Mouse (Mus musculus): ENCODE measurements at regions not wholly inside any gene's neighbourhood (a gene's known extent, or its start where the extent isn't known, plus 50 kb on each side); places are given as distances from the start of the nearest gene placed in this dataset.
A peak's percentile ranks its signal among the peaks of the same experiment; 100 is the strongest.

DNA sequence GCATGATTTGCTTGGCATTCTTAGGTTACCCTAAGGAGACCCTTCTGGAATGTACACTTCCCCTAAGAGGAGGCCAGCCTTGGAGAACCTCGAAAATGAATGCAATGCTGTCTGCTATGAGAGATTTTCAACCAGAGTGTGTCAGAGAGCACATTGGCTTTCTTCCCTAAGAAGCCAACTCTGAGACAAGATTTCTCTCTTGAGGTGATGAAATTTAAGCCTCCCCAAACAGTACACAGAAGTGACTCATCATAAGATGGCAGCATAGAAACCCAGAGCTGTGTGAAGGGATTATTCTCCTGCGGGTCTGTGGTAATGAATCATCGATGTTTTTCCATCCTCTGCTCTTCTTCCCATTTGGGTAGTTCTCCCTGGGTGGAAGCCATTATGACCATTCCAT lies 106.2 kb upstream of the Bank1 start:
- ATAC-seq (ENCODE audit: low read depth): no peak
- Histone ChIP-seq H3K4me1 (ENCODE audit: control insufficient read depth, low read depth, low read length) (no peaks in the 10 kb centered on the region), H3K4me3 (ENCODE audit: low read depth, low read length) (no peak overlapping the region), H3K9me3 (replicated peaks; ENCODE audit: control insufficient read depth, low read length) (no peaks in the 10 kb centered on the region), H3K4me2 (ENCODE audit: low read depth, low read length) (no peak overlapping the region), H3K27me3 (ENCODE audit: control insufficient read depth, insufficient read depth, low read depth, low read length) (no peaks in the 10 kb centered on the region), H3K36me3 (ENCODE audit: control insufficient read depth, insufficient read depth) (no peaks in the 10 kb centered on the region), H3K9ac (ENCODE audit: low read depth, low read length) (no peak overlapping the region), H3K27ac (ENCODE audit: low read length) (no peak overlapping the region)
- WGBS (ENCODE audit: insufficient replicate concordance): 65% methylated on average over 3 of the region's 3 CpGs

DNA sequence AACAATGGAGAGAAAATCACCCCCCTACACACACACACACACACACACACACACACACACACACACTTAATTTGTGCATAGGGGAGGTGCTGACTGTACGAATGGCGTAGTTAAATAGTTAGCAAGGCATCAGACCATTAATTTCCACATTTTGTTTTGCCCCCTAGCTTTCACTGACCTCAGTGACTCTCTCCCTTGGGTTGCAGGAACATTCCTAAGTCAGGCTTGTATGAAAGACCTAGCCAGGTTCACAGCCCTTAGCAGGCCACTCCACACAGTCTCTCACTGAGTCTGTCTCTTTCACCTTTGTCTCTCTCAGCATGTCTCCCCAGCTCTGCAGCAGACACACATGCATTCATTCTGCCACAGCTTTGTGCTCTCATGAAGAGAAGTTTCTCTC lies 101.6 kb upstream of the Bank1 start:
- WGBS (ENCODE audit: insufficient replicate concordance): 61% methylated on average over 2 of the region's 2 CpGs
- Histone ChIP-seq H3K4me3 (ENCODE audit: low read depth, low read length) (no peak overlapping the region), H3K9me3 (replicated peaks; ENCODE audit: control insufficient read depth, low read length) (no peaks in the 10 kb centered on the region), H3K36me3 (ENCODE audit: control insufficient read depth, insufficient read depth) (no peaks in the 10 kb centered on the region), H3K27ac (ENCODE audit: low read length) (no peak overlapping the region), H3K4me2 (ENCODE audit: low read depth, low read length) (no peak overlapping the region), H3K9ac (ENCODE audit: low read depth, low read length) (no peak overlapping the region), H3K4me1 (ENCODE audit: control insufficient read depth, low read depth, low read length) (no peaks in the 10 kb centered on the region), H3K27me3 (ENCODE audit: control insufficient read depth, insufficient read depth, low read depth, low read length) (no peaks in the 10 kb centered on the region)
- ATAC-seq (ENCODE audit: low read depth): no peak

- 16% methylated on average over 8 of the region's 8 CpGs for WGBS (ENCODE audit: insufficient replicate concordance)
Measured at GRCm38 (mm10) chr3:136426539-136427194, 100.8 kb upstream of the Bank1 start.

GRCm38 (mm10) chr3:136421969-136422614 lies 96.2 kb upstream of the Bank1 start:
- Histone ChIP-seq H3K27me3 (ENCODE audit: control insufficient read depth, insufficient read depth, low read depth, low read length) (no peaks in the 10 kb centered on the region), H3K4me2 (ENCODE audit: low read depth, low read length) (no peak overlapping the region), H3K36me3 (ENCODE audit: control insufficient read depth, insufficient read depth) (no peaks in the 10 kb centered on the region), H3K4me3 (ENCODE audit: low read depth, low read length) (no peak overlapping the region), H3K9ac (ENCODE audit: low read depth, low read length) (no peak overlapping the region), H3K4me1 (ENCODE audit: control insufficient read depth, low read depth, low read length) (no peaks in the 10 kb centered on the region), H3K27ac (ENCODE audit: low read length) (no peak overlapping the region), H3K9me3 (replicated peaks; ENCODE audit: control insufficient read depth, low read length) (no peaks in the 10 kb centered on the region)
- no peak for ATAC-seq (ENCODE audit: low read depth)
- WGBS (ENCODE audit: insufficient replicate concordance): 28% methylated on average over 10 of the region's 10 CpGs

More at GRCm38 (mm10) chr3:136426539-136427194, 100.8 kb upstream of the Bank1 start:
- no peaks in the 10 kb centered on the region for H3K36me3 ChIP-seq (ENCODE audit: control insufficient read depth, insufficient read depth)
- H3K9ac ChIP-seq (ENCODE audit: low read depth, low read length): no peak overlapping the region
- H3K4me3 ChIP-seq (ENCODE audit: low read depth, low read length): no peak overlapping the region
- H3K4me1 ChIP-seq (ENCODE audit: control insufficient read depth, low read depth, low read length): no peaks in the 10 kb centered on the region
- H3K27me3 ChIP-seq (ENCODE audit: control insufficient read depth, insufficient read depth, low read depth, low read length): no peaks in the 10 kb centered on the region
- ATAC-seq (ENCODE audit: low read depth): peak; percentile 55
- H3K4me2 ChIP-seq (ENCODE audit: low read depth, low read length): no peak overlapping the region
- no peak overlapping the region for H3K27ac ChIP-seq (ENCODE audit: low read length)
- H3K9me3 ChIP-seq (replicated peaks; ENCODE audit: control insufficient read depth, low read length): no peaks in the 10 kb centered on the region

GRCm38 (mm10) chr3:136405606-136406005 lies 79.7 kb upstream of the Bank1 start:
- H3K27me3 ChIP-seq (ENCODE audit: control insufficient read depth, insufficient read depth, low read depth, low read length): no peaks in the 10 kb centered on the region
- no peaks in the 10 kb centered on the region for H3K9me3 ChIP-seq (replicated peaks; ENCODE audit: control insufficient read depth, low read length)
- WGBS (ENCODE audit: insufficient replicate concordance): 59% methylated on average over 8 of the region's 8 CpGs
- no peaks in the 10 kb centered on the region for H3K36me3 ChIP-seq (ENCODE audit: control insufficient read depth, insufficient read depth)
- H3K4me3 ChIP-seq (ENCODE audit: low read depth, low read length): no peak overlapping the region
- H3K4me1 ChIP-seq (ENCODE audit: control insufficient read depth, low read depth, low read length): no peaks in the 10 kb centered on the region
- H3K9ac ChIP-seq (ENCODE audit: low read depth, low read length): no peak overlapping the region
- no peak overlapping the region for H3K27ac ChIP-seq (ENCODE audit: low read length)
- no peak for ATAC-seq (ENCODE audit: low read depth)
- no peak overlapping the region for H3K4me2 ChIP-seq (ENCODE audit: low read depth, low read length)

- H3K27me3 ChIP-seq (ENCODE audit: control insufficient read depth, insufficient read depth, low read depth, low read length): no peaks in the 10 kb centered on the region
- no peaks in the 10 kb centered on the region for H3K36me3 ChIP-seq (ENCODE audit: control insufficient read depth, insufficient read depth)
- H3K4me1 ChIP-seq (ENCODE audit: control insufficient read depth, low read depth, low read length): no peaks in the 10 kb centered on the region
- H3K9ac ChIP-seq (ENCODE audit: low read depth, low read length): no peak overlapping the region
- H3K4me3 ChIP-seq (ENCODE audit: low read depth, low read length): no peak overlapping the region
- no peak overlapping the region for H3K4me2 ChIP-seq (ENCODE audit: low read depth, low read length)
- WGBS (ENCODE audit: insufficient replicate concordance): 61% methylated on average over 4 of the region's 4 CpGs
- no peak overlapping the region for H3K27ac ChIP-seq (ENCODE audit: low read length)
- no peak for ATAC-seq (ENCODE audit: low read depth)
- H3K9me3 ChIP-seq (replicated peaks; ENCODE audit: control insufficient read depth, low read length): no peaks in the 10 kb centered on the region
Measured at GRCm38 (mm10) chr3:136383282-136383681, 57.4 kb upstream of the Bank1 start.

GRCm38 (mm10) chr3:136380644-136381043 lies 54.8 kb upstream of the Bank1 start:
- Histone ChIP-seq H3K9ac (ENCODE audit: low read depth, low read length) (no peak overlapping the region), H3K4me2 (ENCODE audit: low read depth, low read length) (no peak overlapping the region), H3K9me3 (replicated peaks; ENCODE audit: control insufficient read depth, low read length) (no peaks in the 10 kb centered on the region), H3K27me3 (ENCODE audit: control insufficient read depth, insufficient read depth, low read depth, low read length) (no peaks in the 10 kb centered on the region), H3K4me1 (ENCODE audit: control insufficient read depth, low read depth, low read length) (no peaks in the 10 kb centered on the region), H3K27ac (ENCODE audit: low read length) (no peak overlapping the region), H3K4me3 (ENCODE audit: low read depth, low read length) (no peak overlapping the region), H3K36me3 (ENCODE audit: control insufficient read depth, insufficient read depth) (no peaks in the 10 kb centered on the region)
- ATAC-seq (ENCODE audit: low read depth): no peak
- WGBS (ENCODE audit: insufficient replicate concordance): 49% methylated on average over 7 of the region's 7 CpGs

DNA sequence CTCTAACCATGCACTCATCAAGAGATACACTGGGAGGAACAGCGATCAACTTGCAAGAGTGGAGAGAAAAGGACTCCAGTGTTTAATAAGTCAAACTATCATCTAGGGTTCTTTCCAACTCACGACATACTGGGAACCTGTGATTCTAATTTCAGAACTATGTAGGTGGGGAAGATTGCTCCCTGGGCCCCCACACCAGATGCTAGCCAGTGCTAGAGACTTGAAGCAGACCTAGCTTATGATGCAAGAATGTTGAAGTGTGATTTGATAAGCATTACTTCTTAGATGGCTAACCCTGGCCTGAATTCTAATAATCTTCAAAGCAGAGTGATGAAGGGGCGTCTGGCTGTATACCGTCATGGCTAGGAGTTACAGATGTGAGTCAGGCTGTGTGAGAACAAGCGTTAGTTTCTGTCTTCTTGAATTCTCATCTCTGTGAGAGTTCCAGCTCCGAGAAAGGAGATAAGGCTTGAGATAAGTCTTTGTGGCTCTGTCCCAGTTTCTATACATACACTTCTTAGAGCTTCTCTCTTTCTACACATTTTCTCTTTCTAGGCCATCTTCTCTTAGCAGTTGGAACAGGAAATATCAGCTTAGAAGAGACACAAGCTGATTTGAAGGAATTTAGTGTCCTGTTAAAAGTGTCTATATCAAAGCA lies 54.0 kb upstream of the Bank1 start:
- Histone ChIP-seq H3K9ac (ENCODE audit: low read depth, low read length) (no peak overlapping the region), H3K27ac (ENCODE audit: low read length) (no peak overlapping the region), H3K4me1 (ENCODE audit: control insufficient read depth, low read depth, low read length) (no peaks in the 10 kb centered on the region), H3K4me3 (ENCODE audit: low read depth, low read length) (no peak overlapping the region), H3K9me3 (replicated peaks; ENCODE audit: control insufficient read depth, low read length) (no peaks in the 10 kb centered on the region), H3K36me3 (ENCODE audit: control insufficient read depth, insufficient read depth) (no peaks in the 10 kb centered on the region), H3K27me3 (ENCODE audit: control insufficient read depth, insufficient read depth, low read depth, low read length) (no peaks in the 10 kb centered on the region), H3K4me2 (ENCODE audit: low read depth, low read length) (no peak overlapping the region)
- 61% methylated on average over 6 of the region's 6 CpGs for WGBS (ENCODE audit: insufficient replicate concordance)
- ATAC-seq (ENCODE audit: low read depth): no peak

GRCm38 (mm10) chr3:136376893-136377292 lies 51.0 kb upstream of the Bank1 start:
- WGBS (ENCODE audit: insufficient replicate concordance): 39% methylated on average over 4 of the region's 4 CpGs
- no peaks in the 10 kb centered on the region for H3K27me3 ChIP-seq (ENCODE audit: control insufficient read depth, insufficient read depth, low read depth, low read length)
- no peak overlapping the region for H3K4me3 ChIP-seq (ENCODE audit: low read depth, low read length)
- no peak overlapping the region for H3K9ac ChIP-seq (ENCODE audit: low read depth, low read length)
- H3K4me2 ChIP-seq (ENCODE audit: low read depth, low read length): no peak overlapping the region
- no peaks in the 10 kb centered on the region for H3K4me1 ChIP-seq (ENCODE audit: control insufficient read depth, low read depth, low read length)
- no peak overlapping the region for H3K27ac ChIP-seq (ENCODE audit: low read length)
- ATAC-seq (ENCODE audit: low read depth): 0 out of 2 replicates have a peak, but pooled peaks have one; percentile 43
- no peaks in the 10 kb centered on the region for H3K36me3 ChIP-seq (ENCODE audit: control insufficient read depth, insufficient read depth)
- no peaks in the 10 kb centered on the region for H3K9me3 ChIP-seq (replicated peaks; ENCODE audit: control insufficient read depth, low read length)

All from liver, embryonic 16.5 days (tissue).